Mouse (Mus musculus) bone marrow macrophage, adult 2 months (primary cell): ENCODE data around the gene Myo1h.

Experiments
- CTCF ChIP-seq: IDR thresholded peaks from 2 replicates; pipeline ENCODE4 v1.5.1; 2012; ENCODE audit warnings: low read depth, mild to moderate bottlenecking, low read length, moderate library complexity
- POLR2A ChIP-seq: IDR thresholded peaks from 2 replicates; pipeline ENCODE4 v1.6.1; 2012; ENCODE audit warnings: mild to moderate bottlenecking, low read depth, low read length, borderline replicate concordance

DNA sequence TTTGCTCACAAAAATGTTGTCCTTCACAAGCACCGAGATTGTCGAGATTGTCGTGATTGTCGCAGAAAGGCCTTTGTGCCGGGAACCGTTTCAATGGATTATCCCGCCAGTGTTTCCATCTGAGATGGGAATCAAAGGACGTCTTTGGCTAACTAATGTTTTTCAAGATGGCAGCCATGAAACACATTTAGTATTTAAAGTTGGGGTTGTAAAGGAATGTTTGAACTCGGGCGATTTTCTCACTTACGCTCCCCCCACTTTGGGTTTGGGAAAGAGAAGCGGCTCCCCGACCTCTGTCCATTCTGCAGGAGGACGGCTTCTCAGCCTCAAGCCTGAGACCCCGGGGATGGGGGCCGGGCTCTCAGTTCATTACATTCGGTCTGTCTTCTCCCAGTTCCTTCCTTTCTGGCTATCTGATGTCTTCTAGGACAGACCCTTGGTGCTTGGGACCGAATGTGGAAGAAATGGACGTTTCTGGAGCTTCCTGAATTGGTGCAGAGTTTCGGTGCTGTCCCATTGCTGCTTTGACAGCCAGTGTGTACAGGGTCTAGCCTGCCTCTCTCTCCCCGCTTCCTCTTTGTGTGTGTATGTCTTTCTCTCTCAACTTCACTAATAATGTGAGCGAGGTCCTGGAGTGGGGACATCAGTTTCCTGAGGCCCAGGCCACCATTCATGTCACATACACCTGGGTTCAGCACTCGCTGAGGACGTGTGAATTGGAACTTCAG lies 11.1 kb downstream of the Myo1h start:
- no peak for TF ChIP-seq CTCF
- no peak for TF ChIP-seq POLR2A
